Mouse (Mus musculus): ENCODE results near the gene Rps6kc1. TPM values are rescaled to one million over a fixed set of nuclear protein-coding genes. Genes with fewer than 3 reads are reported as not detected.
A peak's percentile ranks its signal among the peaks of the same experiment; 100 is the strongest.

Gene Rps6kc1
- polyA plus RNA-seq, 1 experiment from 2014 or later = 15.4 TPM

DNA sequence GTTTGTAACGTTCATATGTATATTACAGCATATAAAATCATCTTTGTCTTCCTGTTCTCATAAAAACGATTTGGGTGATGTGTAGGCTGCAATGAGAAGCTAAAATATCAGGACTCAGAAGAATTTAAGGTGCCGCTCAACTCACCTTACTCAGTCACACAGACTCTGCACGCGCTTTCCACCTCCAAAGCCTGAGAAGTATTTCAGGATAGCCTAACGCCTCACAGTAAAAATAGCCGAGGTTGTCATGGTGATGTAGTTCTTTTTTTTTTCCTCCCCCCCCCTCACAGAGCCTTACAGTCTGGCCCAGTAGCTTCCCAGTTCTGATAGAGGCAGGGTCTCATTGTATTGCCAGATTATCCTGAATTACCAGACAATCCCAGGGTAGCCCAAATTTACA lies 7.4 kb upstream of the Rps6kc1 start:
- 64% methylated on average over 7 of the region's 7 CpGs for WGBS
- Histone ChIP-seq H3K4me1 (ENCODE audit: control insufficient read depth, insufficient read depth, low read length) (no peaks in the 10 kb centered on the region), H3K9me3 (ENCODE audit: control insufficient read depth, low read length) (no peaks in the 10 kb centered on the region), H3K36me3 (ENCODE audit: control insufficient read depth, insufficient read depth, low read length) (no peaks in the 10 kb centered on the region), H3K9ac (ENCODE audit: low read depth, low read length) (no peak overlapping the region), H3K27me3 (replicated peaks; ENCODE audit: control insufficient read depth, insufficient read depth, low read length) (no peaks in the 10 kb centered on the region), H3K27ac (replicated peaks; ENCODE audit: low read depth, low read length) (no peak overlapping the region), H3K4me2 (ENCODE audit: low read depth, low read length) (no peak overlapping the region), H3K4me3 (ENCODE audit: low read depth, low read length) (no peak overlapping the region)
- DNase-seq (ENCODE audit: low spot score) (no peak), ATAC-seq (ENCODE audit: low read depth) (no peak)

DNA sequence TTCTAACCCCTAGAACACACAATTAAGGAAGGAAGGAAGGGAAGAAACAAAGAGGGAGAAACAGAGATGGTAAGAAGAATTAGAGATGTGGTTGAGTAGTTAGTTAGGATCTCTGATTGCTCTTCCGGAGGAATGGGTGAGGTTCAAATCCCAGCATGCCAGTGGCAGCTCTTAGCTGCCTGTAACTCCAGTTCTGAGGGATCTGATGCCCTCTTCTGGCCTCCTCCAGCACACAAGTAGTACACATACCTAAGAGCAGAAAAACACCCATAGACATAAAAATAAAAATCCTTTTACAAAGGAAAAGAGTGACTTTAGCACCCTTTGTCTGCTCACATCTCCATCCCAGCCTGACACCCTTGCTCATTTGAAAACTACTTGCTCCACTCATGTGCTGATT lies 1.1 kb upstream of the Rps6kc1 start:
- DNase-seq (ENCODE audit: low spot score) = no peak
- Histone ChIP-seq H3K4me2 (ENCODE audit: low read depth, low read length) (no peak overlapping the region), H3K27me3 (replicated peaks; ENCODE audit: control insufficient read depth, insufficient read depth, low read length) (no peaks in the 10 kb centered on the region), H3K4me1 (ENCODE audit: control insufficient read depth, insufficient read depth, low read length) (peaks cover 10% of the 10 kb centered on the region), H3K36me3 (ENCODE audit: control insufficient read depth, insufficient read depth, low read length) (no peaks in the 10 kb centered on the region), H3K9me3 (ENCODE audit: control insufficient read depth, low read length) (no peaks in the 10 kb centered on the region), H3K4me3 (ENCODE audit: low read depth, low read length) (no peak overlapping the region), H3K27ac (replicated peaks; ENCODE audit: low read depth, low read length) (no peak overlapping the region), H3K9ac (ENCODE audit: low read depth, low read length) (no peak overlapping the region)
- no peak for ATAC-seq (ENCODE audit: low read depth)
- 50% methylated on average over 1 of the region's 1 CpGs for WGBS

GRCm38 (mm10) chr1:190910836-190911235 lies 734 bp downstream of the Rps6kc1 start:
- DNase-seq (ENCODE audit: low spot score) = no peak
- 0 out of 2 replicates have a peak, but pooled peaks have one; percentile 5 for ATAC-seq (ENCODE audit: low read depth)
- 80% methylated on average over 6 of the region's 6 CpGs for WGBS

DNA sequence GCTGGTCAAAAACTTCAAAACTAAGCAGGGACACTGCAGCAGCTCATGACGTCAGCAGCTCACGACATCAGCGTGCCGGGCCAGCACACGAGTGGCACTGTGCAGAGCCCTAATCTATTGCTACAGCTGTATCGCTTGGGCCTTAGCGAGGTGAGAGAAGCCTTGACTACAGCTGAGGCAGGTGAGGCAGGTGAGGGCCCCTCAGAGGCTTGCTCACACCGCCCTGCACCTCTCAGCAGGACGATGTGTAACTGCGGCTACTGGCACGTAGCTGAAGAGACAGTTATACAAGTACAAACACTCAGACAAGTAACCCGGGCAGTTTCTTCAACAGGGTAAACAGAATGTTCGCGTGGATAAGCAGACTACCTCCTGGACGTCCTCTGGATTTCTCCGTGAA lies 6.9 kb downstream of the Rps6kc1 start:
- no peaks in the 10 kb centered on the region for H3K9me3 ChIP-seq (ENCODE audit: control insufficient read depth, low read length)
- H3K4me1 ChIP-seq (ENCODE audit: control insufficient read depth, insufficient read depth, low read length) = no peaks in the 10 kb centered on the region
- WGBS = 88% methylated on average over 16 of the region's 16 CpGs

More at GRCm38 (mm10) chr1:190910836-190911235, 734 bp downstream of the Rps6kc1 start:
- Histone ChIP-seq H3K27ac (replicated peaks; ENCODE audit: low read depth, low read length) (no peak overlapping the region), H3K27me3 (replicated peaks; ENCODE audit: control insufficient read depth, insufficient read depth, low read length) (no peaks in the 10 kb centered on the region), H3K9ac (ENCODE audit: low read depth, low read length) (peak overlapping the region; percentile 85), H3K9me3 (ENCODE audit: control insufficient read depth, low read length) (no peaks in the 10 kb centered on the region), H3K4me1 (ENCODE audit: control insufficient read depth, insufficient read depth, low read length) (peaks cover 10% of the 10 kb centered on the region), H3K4me2 (ENCODE audit: low read depth, low read length) (peak overlapping the region; percentile 89), H3K4me3 (ENCODE audit: low read depth, low read length) (peak overlapping the region; percentile 74), H3K36me3 (ENCODE audit: control insufficient read depth, insufficient read depth, low read length) (no peaks in the 10 kb centered on the region)

GRCm38 (mm10) chr1:190904136-190904535 lies 7.4 kb downstream of the Rps6kc1 start:
- no peaks in the 10 kb centered on the region for H3K9me3 ChIP-seq (ENCODE audit: control insufficient read depth, low read length)
- H3K27me3 ChIP-seq (replicated peaks; ENCODE audit: control insufficient read depth, insufficient read depth, low read length) = no peaks in the 10 kb centered on the region
- no peak overlapping the region for H3K4me2 ChIP-seq (ENCODE audit: low read depth, low read length)
- 96% methylated on average over 3 of the region's 3 CpGs for WGBS
- H3K27ac ChIP-seq (replicated peaks; ENCODE audit: low read depth, low read length) = no peak overlapping the region
- ATAC-seq (ENCODE audit: low read depth) (no peak), DNase-seq (ENCODE audit: low spot score) (no peak)
- H3K4me1 ChIP-seq (ENCODE audit: control insufficient read depth, insufficient read depth, low read length) = no peaks in the 10 kb centered on the region
- no peak overlapping the region for H3K9ac ChIP-seq (ENCODE audit: low read depth, low read length)
- no peak overlapping the region for H3K4me3 ChIP-seq (ENCODE audit: low read depth, low read length)
- peaks cover 11% of the 10 kb centered on the region for H3K36me3 ChIP-seq (ENCODE audit: control insufficient read depth, insufficient read depth, low read length)

More for the DNA sequence above, 6.9 kb downstream of the Rps6kc1 start:
- no peak for ATAC-seq (ENCODE audit: low read depth)
- Histone ChIP-seq H3K4me3 (ENCODE audit: low read depth, low read length) (no peak overlapping the region), H3K4me2 (ENCODE audit: low read depth, low read length) (no peak overlapping the region), H3K36me3 (ENCODE audit: control insufficient read depth, insufficient read depth, low read length) (peaks cover 11% of the 10 kb centered on the region), H3K9ac (ENCODE audit: low read depth, low read length) (no peak overlapping the region), H3K27me3 (replicated peaks; ENCODE audit: control insufficient read depth, insufficient read depth, low read length) (no peaks in the 10 kb centered on the region), H3K27ac (replicated peaks; ENCODE audit: low read depth, low read length) (no peak overlapping the region)
- DNase-seq (ENCODE audit: low spot score) = no peak

GRCm38 (mm10) chr1:190901082-190901481 lies 10.5 kb downstream of the Rps6kc1 start:
- no peak overlapping the region for H3K4me2 ChIP-seq (ENCODE audit: low read depth, low read length)
- no peaks in the 10 kb centered on the region for H3K27me3 ChIP-seq (replicated peaks; ENCODE audit: control insufficient read depth, insufficient read depth, low read length)
- H3K4me3 ChIP-seq (ENCODE audit: low read depth, low read length) = no peak overlapping the region
- H3K9ac ChIP-seq (ENCODE audit: low read depth, low read length) = no peak overlapping the region
- H3K36me3 ChIP-seq (ENCODE audit: control insufficient read depth, insufficient read depth, low read length) = peaks cover 35% of the 10 kb centered on the region
- H3K27ac ChIP-seq (replicated peaks; ENCODE audit: low read depth, low read length) = no peak overlapping the region
- DNase-seq (ENCODE audit: low spot score) (no peak), ATAC-seq (ENCODE audit: low read depth) (no peak)
- 62% methylated on average over 2 of the region's 2 CpGs for WGBS
- no peaks in the 10 kb centered on the region for H3K4me1 ChIP-seq (ENCODE audit: control insufficient read depth, insufficient read depth, low read length)
- no peaks in the 10 kb centered on the region for H3K9me3 ChIP-seq (ENCODE audit: control insufficient read depth, low read length)

DNA sequence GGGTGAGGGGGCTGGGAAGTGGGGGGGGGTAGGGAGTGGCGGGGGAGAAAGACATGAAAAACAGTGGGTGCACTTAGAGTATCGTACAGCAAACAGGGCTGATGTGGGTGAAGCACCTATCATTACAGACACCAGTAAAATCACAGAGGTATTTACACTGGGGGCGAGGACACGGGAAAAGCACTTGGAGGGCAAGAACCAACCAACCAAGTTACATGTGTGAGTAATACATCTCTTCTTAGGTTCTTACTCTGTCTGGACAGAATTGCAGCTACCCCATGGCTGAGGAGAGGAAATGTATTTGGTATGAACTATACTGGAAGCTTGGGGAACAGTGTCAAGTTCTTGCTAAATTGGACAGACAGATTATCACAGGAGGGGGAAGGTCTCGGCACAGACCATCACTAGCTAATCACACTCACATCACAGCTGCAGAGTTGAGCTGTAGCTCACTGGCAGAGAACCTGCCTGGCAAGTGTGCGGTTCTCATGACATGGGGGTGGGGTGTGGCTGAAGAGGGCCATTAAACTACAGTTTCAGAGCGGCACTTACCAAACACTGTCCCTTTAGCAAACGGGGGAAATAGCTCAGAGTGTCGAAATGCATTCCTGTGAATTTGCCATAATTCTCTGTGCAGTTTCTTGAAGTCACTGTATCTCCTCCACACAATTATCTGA lies 12.5 kb downstream of the Rps6kc1 start:
- ATAC-seq (ENCODE audit: low read depth) = peak; percentile 71; the same call in 1 of the 2 replicates
- Histone ChIP-seq H3K9me3 (ENCODE audit: control insufficient read depth, low read length) (no peaks in the 10 kb centered on the region), H3K36me3 (ENCODE audit: control insufficient read depth, insufficient read depth, low read length) (peaks cover 39% of the 10 kb centered on the region; the same call in 1 of the 2 replicates), H3K27ac (replicated peaks; ENCODE audit: low read depth, low read length) (no peak overlapping the region), H3K4me2 (ENCODE audit: low read depth, low read length) (no peak overlapping the region), H3K27me3 (replicated peaks; ENCODE audit: control insufficient read depth, insufficient read depth, low read length) (no peaks in the 10 kb centered on the region), H3K9ac (ENCODE audit: low read depth, low read length) (no peak overlapping the region), H3K4me1 (ENCODE audit: control insufficient read depth, insufficient read depth, low read length) (no peaks in the 10 kb centered on the region), H3K4me3 (ENCODE audit: low read depth, low read length) (no peak overlapping the region)
- peak; percentile 42 for DNase-seq (ENCODE audit: low spot score)
- 80% methylated on average over 9 of the region's 9 CpGs for WGBS

GRCm38 (mm10) chr1:190898186-190898585 lies 13.4 kb downstream of the Rps6kc1 start:
- ATAC-seq (ENCODE audit: low read depth) (no peak), DNase-seq (ENCODE audit: low spot score) (no peak)
- no peak overlapping the region for H3K27ac ChIP-seq (replicated peaks; ENCODE audit: low read depth, low read length)
- WGBS = 98% methylated on average over 3 of the region's 3 CpGs
- H3K4me2 ChIP-seq (ENCODE audit: low read depth, low read length) = no peak overlapping the region
- H3K4me1 ChIP-seq (ENCODE audit: control insufficient read depth, insufficient read depth, low read length) = no peaks in the 10 kb centered on the region
- no peaks in the 10 kb centered on the region for H3K27me3 ChIP-seq (replicated peaks; ENCODE audit: control insufficient read depth, insufficient read depth, low read length)
- H3K9ac ChIP-seq (ENCODE audit: low read depth, low read length) = no peak overlapping the region
- peaks cover 41% of the 10 kb centered on the region; the same call in 1 of the 2 replicates for H3K36me3 ChIP-seq (ENCODE audit: control insufficient read depth, insufficient read depth, low read length)
- no peaks in the 10 kb centered on the region for H3K9me3 ChIP-seq (ENCODE audit: control insufficient read depth, low read length)
- H3K4me3 ChIP-seq (ENCODE audit: low read depth, low read length) = no peak overlapping the region

Data from embryonic facial prominence, embryonic 14.5 days (tissue).